Mouse (Mus musculus) adrenal gland, postnatal 10 days (tissue): ENCODE measurements around the gene Itgb2. TPM values are rescaled to one million over a fixed set of nuclear protein-coding genes. Genes with fewer than 3 reads are reported as not detected.

Source experiments
- DNase-seq: peaks from one replicate; pipeline ENCODE4 v3.0.0; 2021; ENCODE audit warnings: mixed read lengths
- total RNA-seq, 2 experiments: library from RNA; stranded (reverse); gene quantifications; 2 replicates each; pipeline ENCODE4 v1.2.3; 2021

Gene Itgb2
- total RNA-seq, 2 experiments from 2014 or later = 8.1 to 9.2 TPM

DNA sequence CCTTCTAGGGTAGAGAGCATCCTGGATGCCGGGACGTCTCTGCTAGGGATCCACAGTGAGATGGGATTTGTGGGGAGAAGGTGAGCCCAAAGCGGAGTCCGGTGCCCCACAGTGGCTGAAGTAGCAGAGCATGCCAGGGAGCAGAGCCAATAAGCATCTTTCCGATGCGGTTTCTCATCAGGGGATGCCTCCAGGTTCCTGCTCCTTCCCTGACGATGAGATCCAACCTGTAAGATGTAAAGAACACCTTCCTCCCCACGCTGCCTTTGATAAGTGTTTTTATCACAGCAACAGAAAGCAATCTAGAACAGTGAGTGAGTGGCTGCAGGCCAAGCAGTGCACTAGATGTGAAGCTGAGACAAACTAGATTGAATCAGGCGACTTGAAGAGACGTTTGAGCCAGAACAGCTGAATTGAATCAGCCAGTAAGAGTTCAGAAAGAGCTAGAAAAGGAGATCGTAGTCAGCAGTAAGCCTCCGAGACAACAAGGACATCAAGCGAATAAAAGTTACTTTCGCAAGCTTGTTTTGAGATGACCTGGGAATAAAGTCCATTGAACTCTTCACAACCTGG, 13.6 kb upstream of the Itgb2 start:
- DNase-seq = peak; percentile 36

DNA sequence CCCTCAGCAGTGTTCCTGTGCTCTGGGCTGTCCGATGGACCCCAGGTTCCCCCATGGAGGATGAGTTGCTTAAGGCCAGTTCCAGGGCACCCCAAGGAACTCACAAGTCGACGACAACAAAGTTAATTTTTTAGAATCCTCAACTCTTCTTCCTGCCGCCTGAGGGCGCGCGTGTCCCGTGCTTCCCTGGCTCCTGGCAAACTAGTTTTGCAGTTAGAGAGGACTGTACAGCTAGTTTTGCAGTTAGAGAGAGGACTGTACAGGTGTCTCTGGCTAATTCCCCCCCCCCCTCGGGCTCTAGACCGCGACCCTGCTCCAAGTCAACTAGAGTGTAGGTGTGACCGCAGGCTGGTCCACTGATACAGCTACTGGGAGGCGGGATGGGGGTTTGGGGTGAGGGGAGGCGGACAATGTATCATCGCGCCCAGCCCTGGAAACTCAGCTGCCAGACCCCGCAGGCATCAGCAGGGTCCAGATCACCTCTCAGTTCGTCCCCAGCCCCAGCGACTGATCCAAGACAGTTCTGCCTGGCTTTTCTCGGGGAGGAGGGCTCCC, 12.9 kb upstream of the Itgb2 start:
- peak; percentile 83 for DNase-seq

DNA sequence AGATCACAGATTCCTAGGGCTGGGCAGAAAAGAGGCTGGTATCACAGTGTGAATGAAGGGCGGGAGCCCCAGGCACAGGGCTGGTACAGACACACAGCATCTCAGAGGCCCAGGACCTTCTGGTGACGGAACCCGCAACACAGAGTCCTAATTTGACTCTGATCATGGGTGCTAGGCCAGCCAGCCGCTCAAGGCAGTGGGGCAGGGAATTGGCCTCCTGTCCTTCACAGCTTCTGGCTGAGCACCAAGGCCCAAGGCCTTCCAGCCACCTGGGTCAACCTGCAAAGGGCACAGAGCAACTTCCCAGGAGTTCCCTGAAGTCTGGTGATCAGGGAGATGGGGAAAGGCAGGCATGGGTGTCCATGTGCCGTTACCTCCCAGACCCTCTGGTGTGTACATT, 12.3 kb upstream of the Itgb2 start:
- DNase-seq = peak; percentile 46

DNA sequence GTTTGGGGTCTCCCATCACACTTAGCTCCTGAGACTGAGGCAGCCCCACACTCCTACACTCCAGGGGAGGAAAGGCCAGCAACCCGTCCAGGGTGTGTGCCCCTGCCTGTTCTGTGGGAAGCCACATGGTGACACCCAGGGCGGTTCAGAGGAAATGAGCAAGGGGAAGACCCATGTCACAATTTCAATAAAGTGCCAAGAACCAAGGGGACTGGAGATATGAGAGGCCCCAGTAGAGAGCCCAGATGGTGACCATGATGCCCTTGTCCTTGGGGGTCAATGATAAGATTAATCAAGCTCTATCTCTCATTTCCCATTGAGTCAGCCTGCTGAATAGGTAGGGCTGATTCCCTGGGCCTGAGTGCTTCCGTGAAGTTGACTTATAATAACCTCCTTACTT, 10.9 kb upstream of the Itgb2 start:
- no peak for DNase-seq

DNA sequence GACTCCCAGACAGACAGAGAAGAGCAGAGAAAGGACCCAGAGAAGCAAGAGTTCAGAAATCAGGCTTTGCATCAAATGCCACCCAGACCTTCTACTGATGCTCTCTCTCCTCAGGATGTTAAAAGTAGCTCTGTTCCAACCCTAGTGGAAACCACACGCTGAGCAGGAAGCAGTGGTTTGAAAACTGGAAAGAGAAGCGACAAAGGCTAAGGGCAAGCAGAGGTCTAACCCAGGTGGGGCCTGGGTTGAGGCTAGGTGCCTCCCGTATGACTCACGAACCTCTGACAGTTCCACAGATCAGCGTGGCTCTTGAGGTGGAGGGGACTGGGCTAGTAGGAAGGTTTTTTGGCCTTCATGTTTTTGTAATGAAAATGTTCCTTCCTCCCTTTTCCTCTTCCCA, 9.6 kb upstream of the Itgb2 start:
- DNase-seq = no peak

DNA sequence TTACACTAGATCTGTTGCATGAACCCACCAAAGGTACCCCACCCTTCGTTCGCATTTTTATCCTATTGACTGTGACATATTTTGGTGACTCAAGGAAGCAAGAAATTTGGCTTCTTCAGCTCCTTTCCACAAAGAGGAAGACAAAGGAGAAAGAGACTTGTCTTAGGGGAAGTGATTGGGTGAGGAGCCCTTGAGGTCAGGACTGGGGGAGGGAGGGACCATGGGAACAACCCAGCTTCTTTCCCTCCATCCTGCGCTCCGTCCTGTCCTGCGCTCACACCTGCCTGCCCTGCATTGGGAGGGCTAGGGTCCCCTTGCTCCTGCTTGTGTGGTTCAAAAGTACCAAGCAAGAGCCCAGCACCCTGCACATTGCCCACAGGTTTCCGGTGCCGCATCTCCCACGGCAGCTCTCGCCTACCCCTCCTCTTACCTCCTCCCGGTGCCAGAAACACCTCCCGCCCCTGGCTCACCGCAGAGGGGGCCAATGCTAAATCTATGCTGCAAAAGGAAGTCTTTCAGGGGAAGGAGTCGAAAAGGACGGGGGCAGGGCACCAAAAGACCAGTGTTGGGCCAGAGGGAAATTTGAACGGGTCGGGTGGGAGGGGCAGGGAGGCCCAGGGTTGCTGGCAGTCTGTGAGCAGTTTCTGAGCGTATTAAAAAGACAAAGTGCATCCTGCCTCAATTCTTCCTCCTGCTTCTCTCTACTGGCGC, 7.9 kb upstream of the Itgb2 start:
- no peak for DNase-seq

DNA sequence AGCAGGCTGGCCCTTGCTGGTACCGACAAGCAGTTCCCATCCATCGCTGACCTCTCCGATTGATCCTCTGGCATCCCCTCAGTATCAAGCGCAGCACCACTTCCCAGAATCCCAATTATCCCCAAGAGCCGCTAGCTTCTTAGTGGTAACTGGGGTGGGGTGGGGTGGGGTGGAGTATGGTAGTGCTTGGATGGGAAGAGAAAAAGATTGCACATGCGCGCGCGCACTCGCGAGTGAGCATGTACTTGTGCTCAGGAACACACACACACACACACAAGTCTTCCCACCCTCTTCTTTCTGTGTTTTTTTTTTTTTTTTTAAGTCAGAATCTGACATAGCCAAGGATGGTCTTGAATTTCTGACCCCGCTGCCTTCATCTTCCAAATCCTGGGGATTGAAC, 7.3 kb upstream of the Itgb2 start:
- no peak for DNase-seq

DNA sequence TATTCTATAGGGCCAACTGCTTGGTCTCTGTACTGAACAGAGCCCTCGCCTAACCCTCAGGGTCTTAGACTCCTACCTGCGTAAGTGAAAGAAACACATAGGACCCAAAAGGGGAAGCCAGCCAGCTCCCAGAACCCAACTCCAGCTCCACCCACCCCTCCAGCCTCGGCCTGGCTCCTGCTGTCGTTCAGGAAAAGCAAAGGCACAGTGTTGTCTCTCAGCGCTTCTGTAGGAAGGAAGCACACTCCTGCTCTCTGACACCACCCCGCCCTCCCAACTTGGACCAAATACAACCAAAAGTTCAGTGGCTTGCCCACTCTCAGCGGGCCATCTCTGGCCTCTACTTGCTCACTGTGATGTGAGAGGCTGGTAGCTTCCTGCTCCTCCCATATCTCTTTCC, 6.7 kb upstream of the Itgb2 start:
- DNase-seq = no peak

DNA sequence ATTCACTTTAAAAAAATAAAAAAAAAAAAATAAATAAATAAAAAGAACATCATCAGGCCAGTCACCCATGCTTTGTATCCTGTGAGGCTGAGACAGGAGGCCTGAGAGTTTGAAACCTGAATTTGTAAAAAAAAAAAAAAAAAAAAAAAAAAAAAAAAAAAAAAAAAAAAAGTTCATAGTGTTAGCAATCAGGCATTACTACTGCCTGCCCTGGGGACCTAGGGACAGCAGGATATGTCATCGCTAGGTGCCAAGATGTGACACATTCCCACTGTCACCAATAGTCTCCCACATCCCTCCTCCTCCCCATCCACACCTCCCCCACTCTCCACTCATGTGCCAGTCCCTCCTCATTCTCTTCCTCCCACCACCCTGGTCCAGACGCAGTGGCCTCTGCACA, 3.6 kb upstream of the Itgb2 start:
- no peak for DNase-seq

DNA sequence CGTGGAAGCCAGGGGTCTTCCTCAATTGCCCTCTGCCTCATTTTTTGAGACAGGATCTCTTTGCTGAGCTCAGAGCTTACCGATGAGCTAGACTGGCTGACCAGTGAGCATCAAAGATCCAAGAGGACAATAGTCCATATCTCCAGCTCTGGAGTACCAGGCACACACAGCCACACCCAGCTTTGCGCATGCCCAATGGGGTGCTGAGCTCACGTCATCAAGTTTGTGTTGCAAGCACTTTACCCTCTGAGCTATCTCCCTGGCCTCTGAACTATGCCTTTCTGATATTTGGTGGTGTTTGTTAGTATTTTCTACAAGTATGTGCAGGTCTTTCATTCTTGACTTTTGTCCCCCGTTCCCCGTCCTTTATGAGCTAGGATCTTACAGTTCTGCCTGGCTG, 1.4 kb upstream of the Itgb2 start:
- no peak for DNase-seq

DNA sequence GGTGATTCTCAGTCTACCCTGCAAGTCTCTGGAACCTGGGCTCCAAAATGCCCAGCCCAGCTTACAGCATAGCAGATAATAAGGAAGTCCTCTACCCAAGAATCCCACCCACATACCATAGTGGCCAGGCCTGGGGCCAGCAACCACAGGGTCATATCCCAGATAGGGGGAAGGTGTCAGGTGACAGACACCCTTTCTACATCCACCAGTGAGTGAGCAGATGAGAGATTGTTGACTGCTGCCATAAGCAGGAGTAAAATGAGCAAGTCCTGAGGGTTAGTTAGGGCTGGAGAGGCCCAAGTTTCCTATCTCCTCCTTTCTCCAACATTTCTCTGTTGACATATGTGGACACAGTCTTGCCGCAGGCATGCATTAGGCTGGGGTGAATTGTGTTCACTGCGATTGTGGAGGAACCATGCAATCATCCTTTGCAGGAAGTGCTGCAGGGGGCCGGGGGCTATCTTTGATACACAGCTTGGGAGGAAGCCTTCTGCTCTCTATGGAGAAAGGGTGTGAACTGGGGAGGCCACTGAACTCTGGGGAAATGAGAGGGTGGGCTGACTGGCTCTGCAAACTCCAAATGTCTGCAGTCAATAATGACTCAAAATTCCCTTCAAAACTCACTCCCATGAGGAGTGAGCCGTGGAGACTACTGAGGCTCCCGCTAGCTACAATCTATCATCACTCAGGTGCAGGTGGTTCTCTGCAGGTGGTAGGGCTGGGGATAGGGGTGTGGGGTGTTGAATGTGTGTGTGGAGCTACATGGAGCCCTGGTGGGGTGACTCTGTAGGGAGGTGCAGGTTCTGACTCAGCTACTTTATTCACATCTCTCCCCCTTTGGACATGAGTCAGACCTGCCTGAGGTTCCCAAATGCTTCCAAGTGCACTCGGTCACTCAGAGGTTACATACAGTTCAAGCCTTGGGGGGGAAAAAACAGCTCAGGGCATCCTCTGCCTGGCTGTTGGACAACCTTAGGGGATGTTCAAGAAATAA, 1.3 kb downstream of the Itgb2 start:
- DNase-seq = no peak

DNA sequence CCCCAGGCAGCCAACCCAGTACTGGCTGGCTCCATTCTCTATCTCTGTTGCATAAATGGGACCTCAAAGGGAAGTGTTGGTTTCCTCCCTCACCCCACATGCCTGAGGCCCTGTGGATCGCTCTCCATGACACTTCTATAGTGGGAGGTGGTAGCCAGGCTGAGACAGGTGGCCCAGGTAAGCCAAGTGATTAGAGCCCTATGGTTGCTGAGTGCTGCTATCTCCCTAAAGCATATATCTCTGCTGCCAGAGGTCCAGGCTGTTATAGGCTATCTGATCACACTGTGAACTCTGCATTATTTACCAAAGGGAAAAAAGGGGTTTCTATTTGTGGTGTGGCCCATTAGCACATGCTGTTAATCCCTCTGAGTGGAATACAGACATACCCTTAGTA, 2.0 kb downstream of the Itgb2 start:
- no peak for DNase-seq

DNA sequence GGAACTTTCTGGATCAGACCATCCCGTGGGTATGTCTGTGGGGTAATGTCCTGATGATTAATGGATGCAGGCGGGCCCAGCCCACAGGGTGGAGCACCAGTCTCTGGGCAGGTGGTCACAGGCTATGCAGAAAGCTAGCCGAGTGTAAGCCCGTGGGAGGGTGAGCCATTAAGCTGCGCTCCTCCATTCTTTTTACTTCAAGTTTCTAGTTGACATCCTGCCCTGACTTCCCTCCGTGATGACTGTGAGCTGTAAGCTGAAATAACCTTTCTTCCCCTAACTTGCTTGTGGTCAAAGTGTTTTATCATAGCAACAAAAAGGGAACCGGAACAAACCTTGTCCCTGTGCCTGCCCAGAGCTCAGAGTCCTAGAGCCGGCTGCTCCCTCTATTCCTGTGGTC, 6.7 kb downstream of the Itgb2 start:
- no peak for DNase-seq

DNA sequence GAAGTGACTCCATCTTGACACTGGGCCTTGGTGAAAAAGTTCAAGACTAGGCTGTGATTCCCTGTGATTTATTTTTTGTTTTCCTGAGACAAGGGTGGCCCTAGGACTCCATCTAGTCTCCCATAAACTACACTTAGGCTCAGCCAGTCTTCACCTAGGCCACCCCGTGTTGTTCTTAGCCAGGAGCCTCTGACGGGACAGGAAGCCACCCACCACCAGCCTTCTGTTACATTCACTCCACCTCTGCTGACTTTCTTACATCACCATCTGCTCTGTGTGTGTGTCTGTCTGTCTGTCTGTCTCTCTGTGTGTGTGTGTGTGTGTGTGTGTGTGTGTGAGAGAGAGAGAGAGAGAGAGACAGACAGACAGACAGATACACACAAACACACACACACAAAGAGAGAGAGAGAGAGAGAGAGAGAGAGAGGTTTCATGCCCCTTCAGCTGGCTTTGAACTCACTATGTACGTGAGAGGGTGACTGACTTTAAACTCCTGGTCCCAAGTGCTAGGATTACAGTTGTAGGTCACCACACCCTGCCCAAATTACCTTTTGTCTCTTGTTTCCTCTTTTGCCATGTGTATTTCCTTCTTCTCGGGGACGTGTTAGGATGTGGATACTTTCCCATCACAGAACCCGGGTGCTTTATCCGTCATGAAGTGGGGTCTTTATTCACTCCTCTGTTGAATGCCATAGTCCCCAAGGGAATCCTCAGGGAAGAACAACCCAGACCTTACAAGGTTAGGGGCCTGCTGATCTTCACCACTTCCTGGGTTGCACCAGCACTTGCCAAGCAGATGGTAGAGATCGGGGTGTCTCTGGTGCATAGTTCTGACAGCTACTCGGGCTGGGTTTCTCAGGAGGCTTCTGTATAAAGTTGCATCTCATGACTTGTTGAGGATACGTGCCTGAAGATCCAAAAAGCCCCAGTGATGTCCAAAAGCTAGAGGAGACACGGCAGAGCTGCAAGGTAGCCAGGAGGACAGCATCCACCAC, 7.5 kb downstream of the Itgb2 start:
- no peak for DNase-seq

DNA sequence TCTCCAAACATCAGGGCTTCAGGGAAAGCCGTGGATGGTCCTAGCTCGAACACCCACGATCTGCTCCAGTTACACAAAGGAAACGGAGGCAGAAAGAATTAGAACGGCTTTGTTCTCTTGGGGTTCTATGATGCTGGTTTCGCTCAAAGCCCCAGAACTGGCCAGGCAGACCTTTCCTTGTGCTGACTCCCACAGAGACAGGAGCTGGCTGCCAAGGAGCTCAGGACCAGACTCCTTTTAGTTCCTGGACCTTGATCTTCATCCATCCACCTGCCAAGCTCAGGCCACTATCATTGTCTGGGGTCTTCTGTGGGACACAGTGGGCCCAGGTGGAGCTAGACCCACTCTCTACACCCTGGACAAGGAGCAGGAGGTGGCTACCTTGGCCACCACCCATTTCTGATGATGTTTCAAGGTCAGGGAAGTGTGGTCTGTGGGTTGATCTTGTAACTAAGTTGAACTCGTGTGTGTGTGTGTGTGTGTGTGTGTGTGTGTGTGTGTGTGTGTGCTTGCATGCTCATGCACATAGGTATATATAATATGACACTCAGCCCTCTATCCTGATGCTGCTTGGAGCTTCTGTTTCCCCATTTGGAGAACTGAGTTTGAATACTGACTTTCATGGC, 9.4 kb downstream of the Itgb2 start:
- DNase-seq = no peak

DNA sequence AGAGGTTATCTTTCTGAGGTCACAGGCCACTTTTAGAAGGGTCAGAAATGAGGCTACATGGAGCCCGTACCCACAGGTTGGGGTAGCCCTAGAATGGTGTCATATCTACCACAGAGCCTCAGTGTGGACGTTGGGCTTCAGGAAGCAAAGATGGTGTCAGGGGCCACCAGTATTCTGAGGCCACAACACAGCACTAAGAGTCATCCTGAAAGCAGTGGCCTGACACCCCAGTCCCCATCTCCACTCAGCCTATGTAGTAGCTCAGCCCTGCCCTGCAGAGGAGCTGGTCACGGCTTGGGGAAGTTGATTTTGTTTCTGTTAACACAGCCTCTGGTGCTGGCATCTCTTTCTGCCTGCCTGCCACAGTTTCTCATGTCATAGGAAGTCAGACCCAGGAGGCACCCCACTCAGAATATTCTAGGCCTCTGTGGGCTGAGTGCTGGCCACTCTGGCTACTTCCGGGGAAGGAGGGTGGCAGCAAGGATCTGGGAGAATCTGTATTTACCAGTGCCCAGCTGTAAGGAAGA, 10.6 kb downstream of the Itgb2 start:
- no peak for DNase-seq

DNA sequence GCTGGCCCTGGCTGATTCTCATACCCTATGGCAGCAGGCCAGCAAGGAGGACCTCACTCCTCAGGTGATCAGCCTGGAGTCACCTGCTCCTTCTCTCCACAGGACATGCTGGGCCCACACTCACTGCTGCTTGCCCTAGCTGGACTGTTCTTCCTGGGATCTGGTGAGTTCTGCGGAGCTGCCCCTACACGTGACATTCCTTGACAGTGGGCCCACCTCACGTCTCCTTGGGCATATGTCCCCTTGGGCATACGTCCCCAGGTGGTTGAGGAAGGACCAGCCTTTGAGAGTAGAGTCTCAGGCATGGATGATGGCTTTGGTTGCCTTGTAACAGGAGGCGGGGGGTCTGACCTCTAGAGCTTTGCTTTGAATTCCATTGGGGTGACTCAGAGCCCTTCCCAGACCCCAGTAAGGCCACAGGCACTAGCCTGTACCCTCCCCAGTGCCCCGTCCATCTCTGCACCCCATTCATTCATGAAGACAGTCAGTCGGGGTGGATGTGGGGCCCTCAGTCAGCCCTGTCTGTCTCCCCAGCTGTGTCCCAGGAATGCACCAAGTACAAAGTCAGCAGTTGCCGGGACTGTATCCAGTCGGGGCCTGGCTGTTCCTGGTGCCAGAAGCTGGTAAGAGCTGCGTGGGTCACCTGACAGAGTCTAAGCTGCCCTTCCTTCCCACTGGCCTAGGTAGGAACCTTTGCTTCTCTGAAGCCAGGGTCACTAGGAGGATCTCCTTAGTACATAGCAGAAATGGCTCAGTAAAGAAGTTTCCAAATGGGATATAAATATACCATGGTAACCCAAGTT, 12.0 kb downstream of the Itgb2 start:
- no peak for DNase-seq

DNA sequence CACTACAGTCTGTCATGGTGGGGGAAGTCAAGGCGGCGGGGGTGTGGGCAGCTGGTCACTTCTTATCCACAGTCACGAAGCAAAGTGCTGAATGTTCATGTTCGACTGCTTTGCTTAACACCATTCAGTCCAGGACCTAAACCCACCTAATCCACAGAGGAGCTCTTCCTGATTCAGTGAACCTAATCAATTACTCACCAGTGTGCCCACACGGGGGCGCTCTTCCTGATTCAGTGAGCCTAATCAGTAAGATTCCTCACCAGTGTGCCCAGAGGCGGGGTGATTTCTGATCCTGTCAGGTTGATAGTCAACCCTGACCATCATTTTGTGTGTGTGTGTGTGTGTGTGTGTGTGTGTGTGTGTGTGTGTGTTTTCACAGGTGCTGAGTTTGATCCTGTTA, 13.2 kb downstream of the Itgb2 start:
- peak; percentile 40 for DNase-seq

DNA sequence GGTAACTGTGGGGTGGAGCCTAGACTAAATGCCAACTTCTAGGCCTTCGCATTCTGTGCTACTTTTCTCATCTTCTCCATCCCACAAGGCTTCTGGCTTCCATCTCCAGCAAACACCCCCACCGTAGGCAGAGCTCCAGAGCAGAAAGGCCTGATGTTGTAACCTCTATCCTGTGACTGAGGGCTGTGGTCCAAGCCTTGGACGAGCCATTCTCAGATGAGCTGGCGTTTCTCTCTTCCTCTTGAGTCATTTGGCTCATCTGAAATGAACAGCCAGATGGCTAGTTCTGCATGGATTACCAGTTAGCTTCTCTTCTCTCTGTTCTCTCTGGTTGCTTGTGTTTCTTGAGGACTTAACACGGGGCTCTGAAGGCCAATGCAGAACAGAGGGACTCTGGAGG, 14.9 kb downstream of the Itgb2 start:
- DNase-seq = peak; percentile 56

DNA sequence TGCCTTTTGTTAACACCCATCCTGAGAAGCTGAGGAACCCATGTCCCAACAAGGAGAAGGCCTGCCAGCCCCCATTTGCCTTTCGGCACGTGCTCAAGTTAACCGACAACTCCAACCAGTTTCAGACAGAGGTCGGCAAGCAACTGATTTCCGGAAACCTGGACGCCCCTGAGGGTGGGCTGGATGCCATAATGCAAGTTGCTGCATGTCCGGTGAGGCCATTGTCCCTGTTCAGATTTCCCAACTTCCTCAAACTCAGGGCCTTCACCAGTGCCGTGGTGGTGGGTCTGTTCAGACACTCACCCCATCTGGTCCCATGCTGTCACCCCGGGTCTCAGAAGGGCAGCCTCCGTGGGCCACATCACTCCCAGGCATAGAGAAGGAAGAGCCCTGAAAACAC, 18.5 kb downstream of the Itgb2 start:
- DNase-seq = no peak
